Mouse (Mus musculus): ENCODE measurements at regions not wholly inside any gene's neighbourhood (a gene's known extent, or its start where the extent isn't known, plus 50 kb on each side); places are given as distances from the start of the nearest gene placed in this dataset.

GRCm38 (mm10) chr5:64498431-64498830 lies 304.8 kb upstream of the Klf3 start:
- no peak for DNase-seq (ENCODE audit: low read depth, low spot score)

- no peak for DNase-seq (ENCODE audit: low read depth, low spot score)
Observed at GRCm38 (mm10) chr5:64499131-64499530, 304.1 kb upstream of the Klf3 start.

GRCm38 (mm10) chr5:64500413-64500812 lies 302.8 kb upstream of the Klf3 start:
- DNase-seq (ENCODE audit: low read depth, low spot score), result no peak

- DNase-seq (ENCODE audit: low read depth, low spot score), result no peak
Observed at GRCm38 (mm10) chr5:64500866-64501265, 302.3 kb upstream of the Klf3 start.

- no peak for DNase-seq (ENCODE audit: low read depth, low spot score)
Observed at GRCm38 (mm10) chr5:64501746-64502145, 301.4 kb upstream of the Klf3 start.

GRCm38 (mm10) chr5:64503514-64503913 lies 299.7 kb upstream of the Klf3 start:
- DNase-seq (ENCODE audit: low read depth, low spot score), result no peak

GRCm38 (mm10) chr5:64504507-64504906 lies 298.7 kb upstream of the Klf3 start:
- no peak for DNase-seq (ENCODE audit: low read depth, low spot score)

- peak; percentile 65 for DNase-seq (ENCODE audit: low read depth, low spot score)
Observed at GRCm38 (mm10) chr5:64505227-64505834, 297.9 kb upstream of the Klf3 start.

GRCm38 (mm10) chr5:64505835-64506600 lies 297.2 kb upstream of the Klf3 start:
- DNase-seq (ENCODE audit: low read depth, low spot score), result peak; percentile 82

- DNase-seq (ENCODE audit: low read depth, low spot score), result no peak
Observed at GRCm38 (mm10) chr5:64508565-64508964, 294.6 kb upstream of the Klf3 start.

GRCm38 (mm10) chr5:64513155-64513945 lies 289.8 kb upstream of the Klf3 start:
- DNase-seq (ENCODE audit: low read depth, low spot score), result no peak

GRCm38 (mm10) chr5:64516115-64516665 lies 287.0 kb upstream of the Klf3 start:
- DNase-seq (ENCODE audit: low read depth, low spot score), result no peak

- DNase-seq (ENCODE audit: low read depth, low spot score), result no peak
Observed at GRCm38 (mm10) chr5:64517241-64517640, 285.9 kb upstream of the Klf3 start.

- no peak for DNase-seq (ENCODE audit: low read depth, low spot score)
Observed at GRCm38 (mm10) chr5:64517835-64518234, 285.4 kb upstream of the Klf3 start.

GRCm38 (mm10) chr5:64519036-64519435 lies 284.2 kb upstream of the Klf3 start:
- DNase-seq (ENCODE audit: low read depth, low spot score), result no peak

GRCm38 (mm10) chr5:64519731-64520130 lies 283.5 kb upstream of the Klf3 start:
- DNase-seq (ENCODE audit: low read depth, low spot score), result no peak

GRCm38 (mm10) chr5:64521401-64521800 lies 281.8 kb upstream of the Klf3 start:
- no peak for DNase-seq (ENCODE audit: low read depth, low spot score)

- DNase-seq (ENCODE audit: low read depth, low spot score), result no peak
Observed at GRCm38 (mm10) chr5:64521969-64522368, 281.2 kb upstream of the Klf3 start.

- DNase-seq (ENCODE audit: low read depth, low spot score), result no peak
Observed at GRCm38 (mm10) chr5:64526521-64526920, 276.7 kb upstream of the Klf3 start.

GRCm38 (mm10) chr5:64527962-64528361 lies 275.2 kb upstream of the Klf3 start:
- no peak for DNase-seq (ENCODE audit: low read depth, low spot score)

- no peak for DNase-seq (ENCODE audit: low read depth, low spot score)
Observed at GRCm38 (mm10) chr5:64534371-64534770, 268.8 kb upstream of the Klf3 start.

GRCm38 (mm10) chr5:64534947-64535346 lies 268.2 kb upstream of the Klf3 start:
- no peak for DNase-seq (ENCODE audit: low read depth, low spot score)

Measured in mesoderm, embryonic 11.5 days (tissue).